30 mouse cellular contexts compared by ENCODE assay signal in genomic region chr10:4435416-4435815, GRCm38 (mm10). TPM values are rescaled to one million over a fixed set of nuclear protein-coding genes. Genes with fewer than 3 reads are reported as not detected.
"Had no signal": no experiment of that assay in that cellular context is flagged by ENCODE, and none has a peak within 500 bp of the region (broad histone marks: within the 10 kb centered on the region; RNA-seq: fewer than 3 reads in every experiment).

No protein-coding gene starts in this region.

- DNase-seq: gastrocnemius, postnatal 14 days; gastrocnemius, postnatal 36 days; heart, adult 2 months; heart, postnatal 14 days; heart, postnatal 36 days; kidney, adult 11 months; kidney, adult 2 months; kidney, adult 9 months; kidney, postnatal 14 days; kidney, postnatal 36 days; layer of hippocampus, adult 9-11 months; layer of hippocampus, postnatal 36 days; left cerebral cortex, postnatal 4 days had no signal

- H3K4me2 ChIP-seq: heart, embryonic 11.5 days; heart, embryonic 13.5 days; heart, embryonic 15.5 days; hindbrain, embryonic 13.5 days; hindbrain, embryonic 15.5 days; kidney, embryonic 15.5 days; limb, embryonic 13.5 days; limb, embryonic 15.5 days; liver, embryonic 12.5 days had no signal

- ATAC-seq: hindbrain, postnatal 0 days; liver, embryonic 12.5 days had no signal

- H3K4me3 ChIP-seq: heart, adult 2 months; heart, embryonic 13.5 days; heart, embryonic 15.5 days; hindbrain, embryonic 13.5 days; hindbrain, embryonic 15.5 days; kidney, embryonic 15.5 days; limb, embryonic 13.5 days; limb, embryonic 15.5 days; liver, embryonic 12.5 days had no signal

- H3K27me3 ChIP-seq: heart, embryonic 13.5 days; heart, embryonic 15.5 days; hindbrain, embryonic 13.5 days; hindbrain, embryonic 15.5 days; kidney, embryonic 15.5 days; limb, embryonic 13.5 days; limb, embryonic 15.5 days; liver, embryonic 12.5 days had no signal

- H3K9ac ChIP-seq: heart, embryonic 13.5 days; heart, embryonic 15.5 days; hindbrain, embryonic 13.5 days; hindbrain, embryonic 15.5 days; kidney, embryonic 15.5 days; limb, embryonic 13.5 days; limb, embryonic 15.5 days; liver, embryonic 12.5 days; liver, embryonic 14.5 days had no signal

- H3K27ac ChIP-seq: heart, adult 2 months; heart, embryonic 13.5 days; heart, embryonic 15.5 days; hindbrain, embryonic 13.5 days; hindbrain, embryonic 15.5 days; hindbrain, postnatal 0 days; kidney, embryonic 15.5 days; kidney, postnatal 0 days; limb, embryonic 13.5 days; limb, embryonic 15.5 days; liver, embryonic 12.5 days; liver, embryonic 14.5 days had no signal

- H3K9me3 ChIP-seq: heart, embryonic 13.5 days; heart, embryonic 15.5 days; hindbrain, embryonic 13.5 days; hindbrain, embryonic 15.5 days; kidney, embryonic 15.5 days; limb, embryonic 13.5 days; limb, embryonic 15.5 days; liver, embryonic 12.5 days had no signal

RNA-seq across cellular contexts. Expression of gene Ccdc170, which starts 46.9 kb away (rescaled TPM):
- total RNA-seq: hematopoietic stem cell, adult 5-6 weeks; liver, adult 2 months had no signal
- polyA plus RNA-seq: heart, embryonic 11.5 days; heart, embryonic 13.5 days; heart, embryonic 15.5 days; heart, postnatal 0 days; intestine, embryonic 14.5 days; limb, embryonic 11.5 days; liver, adult 2 months; liver, embryonic 14.5 days had no signal
